22 mouse cellular contexts compared by ENCODE assay signal in the genomic region with DNA sequence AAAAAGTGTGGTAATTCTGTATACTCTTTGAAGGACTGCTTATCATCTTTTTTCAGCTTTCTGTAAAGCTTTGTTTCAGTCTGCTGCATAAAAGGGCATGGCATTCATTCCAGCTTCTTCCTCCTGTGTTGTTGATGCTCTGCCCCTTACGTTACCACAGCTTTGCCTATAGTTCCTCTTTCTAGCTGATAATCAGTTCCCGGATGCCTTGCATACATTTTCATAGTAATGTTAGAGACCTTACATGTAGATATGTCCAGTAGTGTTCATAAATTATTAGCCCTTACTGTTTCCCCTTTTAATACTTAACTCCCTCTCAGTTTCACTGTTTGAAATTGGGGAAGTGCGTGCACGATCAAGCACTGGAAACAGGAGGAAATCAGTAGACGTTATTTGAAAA.
DNase-seq lines count a peak whose midpoint lies in the region; ATAC-seq and TF ChIP-seq lines count a peak whose summit lies in the region.
"Had no signal": no experiment of that assay in that cellular context is flagged by ENCODE, and none has a peak within 500 bp of the region (broad histone marks: within the 10 kb centered on the region; RNA-seq: fewer than 3 reads in every experiment).

No protein-coding gene starts in this region.

- intact Hi-C loops in heart, postnatal 36 days (cut with DNase I), result no loop called here

- TF ChIP-seq CTCF in G1E (IDR thresholded peaks at IDR 0.05; ENCODE audit: low read depth, low read length), result no peak

- H3K9me3 ChIP-seq in G1E (replicated peaks), result no peaks in the 10 kb centered on the region
- no peaks in the 10 kb centered on the region for H3K9me3 ChIP-seq in intestine, embryonic 16.5 days (ENCODE audit: control insufficient read depth, low read length)
- H3K9me3 ChIP-seq: forebrain, embryonic 10.5 days; heart, embryonic 10.5 days; midbrain, embryonic 15.5 days; neural tube, embryonic 13.5 days had no signal

- DNase-seq in heart, adult 8-10 months (ENCODE audit: low spot score), result peak; percentile 6
- DNase-seq in heart, postnatal 36 days, result no peak
- no peak for DNase-seq in G1E (ENCODE audit: low spot score)
- DNase-seq in urinary bladder, postnatal 4 days (ENCODE audit: low spot score in 2 of 2), result no peak
- no peak for DNase-seq in kidney, adult 11 months
- DNase-seq: adrenal gland, postnatal 14 days; cerebellum, adult 9-10 months; gastrocnemius, adult 2 months; kidney, adult 18-20 months; kidney, postnatal 10 days; right cerebral cortex, postnatal 4 days; thymus, postnatal 14 days had no signal

- no peak overlapping the region for H3K9ac ChIP-seq in intestine, embryonic 16.5 days (ENCODE audit: low read depth, low read length)
- H3K9ac ChIP-seq: midbrain, embryonic 15.5 days; neural tube, embryonic 13.5 days had no signal

- no peak overlapping the region for H3K4me2 ChIP-seq in intestine, embryonic 16.5 days (ENCODE audit: low read depth, low read length)
- H3K4me2 ChIP-seq: midbrain, embryonic 15.5 days; neural tube, embryonic 13.5 days had no signal

- 92% methylated on average over 5 of the region's 5 CpGs for WGBS in intestine, embryonic 16.5 days

- no peaks in the 10 kb centered on the region for H3K27me3 ChIP-seq in G1E (ENCODE audit: insufficient read depth, low read length)
- no peaks in the 10 kb centered on the region for H3K27me3 ChIP-seq in intestine, embryonic 16.5 days (replicated peaks; ENCODE audit: control insufficient read depth, insufficient read depth, low read length)
- H3K27me3 ChIP-seq: midbrain, embryonic 15.5 days; neural tube, embryonic 13.5 days had no signal

- H3K27ac ChIP-seq in intestine, embryonic 16.5 days (ENCODE audit: low read length), result no peak overlapping the region
- H3K27ac ChIP-seq: forebrain, embryonic 10.5 days; gastrocnemius, adult 2 months; heart, embryonic 10.5 days; hindbrain, postnatal 0 days; layer of hippocampus, adult 2 months; midbrain, embryonic 15.5 days; neural tube, embryonic 13.5 days had no signal

- peak; percentile 75 for ATAC-seq in G1E (ENCODE audit: extremely low read depth, insufficient number of reproducible peaks, low FRiP score, poor library complexity, severe bottlenecking)
- ATAC-seq in hematopoietic stem cell, adult 5-6 weeks (replicated peaks in 1 of 2; ENCODE audit: insufficient read depth in 1 of 2, low FRiP score in 2 of 2, low TSS enrichment in 1 of 2, low read depth in 1 of 2, poor library complexity in 2 of 2, severe bottlenecking in 2 of 2), result peak; percentile 90 to 91
- ATAC-seq in monocyte, adult 5-6 weeks (replicated peaks; ENCODE audit: insufficient number of reproducible peaks, low FRiP score, low TSS enrichment, poor library complexity, severe bottlenecking), result peak; percentile 91
- ATAC-seq in intestine, embryonic 16.5 days, result no peak
- ATAC-seq: hindbrain, postnatal 0 days; midbrain, embryonic 15.5 days had no signal

- peaks cover 36% of the 10 kb centered on the region for H3K36me3 ChIP-seq in G1E (replicated peaks)
- peaks cover 2% of the 10 kb centered on the region; the same call in 1 of the 2 replicates for H3K36me3 ChIP-seq in intestine, embryonic 16.5 days (ENCODE audit: control insufficient read depth, insufficient read depth, low read length)
- H3K36me3 ChIP-seq: midbrain, embryonic 15.5 days had no signal

- H3K4me3 ChIP-seq in G1E (ENCODE audit: low read depth, low read length), result no peak overlapping the region
- no peak overlapping the region for H3K4me3 ChIP-seq in intestine, embryonic 16.5 days (ENCODE audit: low read length)
- H3K4me3 ChIP-seq: forebrain, embryonic 10.5 days; gastrocnemius, adult 2 months; heart, embryonic 10.5 days; layer of hippocampus, adult 2 months; midbrain, embryonic 15.5 days; myocyte; neural tube, embryonic 13.5 days had no signal

- H3K4me1 ChIP-seq in G1E (ENCODE audit: insufficient read depth, low read depth, low read length), result no peaks in the 10 kb centered on the region
- H3K4me1 ChIP-seq in intestine, embryonic 16.5 days (ENCODE audit: control insufficient read depth, insufficient read depth, low read length), result no peaks in the 10 kb centered on the region
- H3K4me1 ChIP-seq: forebrain, embryonic 10.5 days; heart, embryonic 10.5 days; midbrain, embryonic 15.5 days had no signal
